Mouse (Mus musculus) limb, embryonic 15.5 days (tissue): ENCODE data around the gene Kdelr1. TPM values are rescaled to one million over a fixed set of nuclear protein-coding genes. Genes with fewer than 3 reads are reported as not detected.
"Not testable (repeated sequence)": the region's sequence is repeated elsewhere in the genome, so short reads cannot be mapped to it uniquely, and the experiment has no call there.

Source experiments
- ATAC-seq: fragments of 200-750 bp; cut with Nextera tagmentation; 2 replicates; pipeline ENCODE4 v1.8.0; 2017; ENCODE audit warnings: low read depth, moderate TSS enrichment; ENCODE audit not compliant: insufficient number of reproducible peaks, low FRiP score, low TSS enrichment
- H3K27ac ChIP-seq: fragments of 300-500 bp; sonication (generic); 2 replicates; pipeline ENCODE4 v1.5.1; 2015; ENCODE audit warnings: moderate library complexity, mild to moderate bottlenecking, inconsistent platforms
- H3K27me3 ChIP-seq: fragments of 300-500 bp; sonication (generic); 2 replicates; pipeline ENCODE4 v1.6.1; 2015; ENCODE audit warnings: inconsistent platforms
- H3K36me3 ChIP-seq: fragments of 300-500 bp; sonication (generic); 2 replicates; pipeline ENCODE4 v1.6.1; 2015; ENCODE audit warnings: inconsistent platforms
- H3K4me1 ChIP-seq: fragments of 300-500 bp; sonication (generic); 2 replicates; pipeline ENCODE4 v1.6.1; 2015; ENCODE audit warnings: inconsistent platforms
- H3K4me2 ChIP-seq: fragments of 300-500 bp; sonication (generic); 2 replicates; pipeline ENCODE4 v1.6.1; 2015; ENCODE audit warnings: mild to moderate bottlenecking, inconsistent platforms
- H3K4me3 ChIP-seq: fragments of 300-500 bp; sonication (generic); 2 replicates; pipeline ENCODE4 v1.5.1; 2015; ENCODE audit warnings: mild to moderate bottlenecking, inconsistent platforms
- H3K9ac ChIP-seq: fragments of 300-500 bp; sonication (generic); 2 replicates; pipeline ENCODE4 v1.6.1; 2015; ENCODE audit warnings: inconsistent platforms
- H3K9me3 ChIP-seq: fragments of 300-500 bp; sonication (generic); 2 replicates; pipeline ENCODE4 v1.6.1; 2016; ENCODE audit warnings: inconsistent platforms
- WGBS: fragments of 180-500 bp; shearing (Covaris S2); methylation state at CpG from one replicate; pipeline ENCODE4 v1.1.7; 2015; 5-methylcytosine and 5-hydroxymethylcytosine counted together
- polyA plus RNA-seq: library from polyadenylated mRNA; unstranded; fragments of >200 nt; fragmentation: Nextera tagmentation; extraction: Ambion mirVana; gene quantifications from 2 replicates; pipeline ENCODE4 v1.2.1, GENCODE M21; 2015

Gene Kdelr1
- polyA plus RNA-seq, 1 experiment from 2014 or later, result 97.8 TPM

DNA sequence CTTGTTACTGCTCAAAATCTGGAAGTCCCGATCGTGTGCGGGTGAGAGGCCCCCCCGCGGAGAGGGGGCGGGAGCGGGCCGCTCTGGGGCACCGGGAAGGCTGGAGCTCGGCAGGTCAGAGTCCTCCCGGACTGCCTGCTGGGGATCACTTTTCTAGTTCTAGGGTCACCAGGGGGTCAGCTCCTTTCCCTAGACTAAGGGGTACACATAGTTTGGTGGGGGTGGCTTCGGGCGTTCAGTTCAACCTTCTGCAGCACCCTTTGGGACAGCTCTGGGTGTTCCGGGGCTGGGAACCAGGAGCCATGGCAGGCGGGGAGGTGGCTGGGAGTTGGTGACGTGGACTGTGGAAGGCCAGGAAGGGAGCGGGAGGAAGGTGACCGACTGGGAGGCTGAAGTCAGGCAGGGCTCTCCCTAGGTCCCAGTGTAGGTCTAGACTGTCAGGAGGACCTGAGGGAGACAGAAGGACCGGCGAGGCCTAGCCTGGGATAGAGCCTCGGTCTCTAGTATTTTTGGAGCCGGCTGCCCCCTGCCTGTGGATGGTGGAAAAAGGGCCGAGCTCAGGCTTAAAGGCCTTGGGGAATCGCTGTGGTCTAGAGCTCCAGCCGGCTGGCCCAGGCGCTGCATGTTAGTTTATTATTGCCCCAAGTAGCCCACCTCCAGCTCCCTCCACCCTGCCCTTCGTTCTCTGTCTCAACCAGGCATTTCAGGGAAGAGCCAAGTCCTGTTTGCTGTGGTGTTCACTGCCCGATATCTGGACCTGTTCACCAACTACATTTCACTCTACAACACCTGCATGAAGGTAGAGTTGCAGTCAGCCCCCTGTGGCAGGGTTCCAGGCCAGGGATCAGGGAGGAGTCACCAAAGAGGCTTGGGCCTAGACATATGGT is 732 bp downstream of the Kdelr1 start:
- Histone ChIP-seq H3K27ac (peak overlapping the region; percentile 94), H3K9me3 (no peaks in the 10 kb centered on the region), H3K4me1 (peaks cover 51% of the 10 kb centered on the region), H3K9ac (peak overlapping the region; percentile 97), H3K27me3 (peaks cover 38% of the 10 kb centered on the region), H3K36me3 (peaks cover 40% of the 10 kb centered on the region), H3K4me3 (peak overlapping the region; percentile 83), H3K4me2 (peak overlapping the region; percentile 85)
- peak; percentile 36 for ATAC-seq
- 1% methylated on average over 28 of the region's 28 CpGs for WGBS

DNA sequence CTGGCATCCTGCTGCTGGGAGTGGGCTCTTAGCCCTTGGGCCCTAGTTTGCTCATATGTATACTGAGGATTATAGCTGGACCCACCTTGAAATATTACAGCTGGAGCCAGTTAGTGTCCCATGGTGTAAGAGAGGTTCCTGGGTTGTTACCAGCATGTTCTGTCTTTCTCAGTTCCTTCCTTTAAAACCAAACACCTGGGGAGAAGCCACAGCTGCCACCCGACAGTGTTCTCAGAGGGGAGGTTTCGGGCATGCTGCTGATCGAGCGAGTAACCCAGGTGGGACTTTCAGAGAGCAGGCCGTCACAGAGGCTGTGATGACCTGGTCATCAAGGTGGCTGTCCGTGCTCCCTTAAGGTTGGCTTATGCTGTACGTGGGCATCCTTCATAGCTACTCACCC is 4.3 kb downstream of the Kdelr1 start:
- 93% methylated on average over 7 of the region's 7 CpGs for WGBS
- no peak overlapping the region for H3K4me2 ChIP-seq

DNA sequence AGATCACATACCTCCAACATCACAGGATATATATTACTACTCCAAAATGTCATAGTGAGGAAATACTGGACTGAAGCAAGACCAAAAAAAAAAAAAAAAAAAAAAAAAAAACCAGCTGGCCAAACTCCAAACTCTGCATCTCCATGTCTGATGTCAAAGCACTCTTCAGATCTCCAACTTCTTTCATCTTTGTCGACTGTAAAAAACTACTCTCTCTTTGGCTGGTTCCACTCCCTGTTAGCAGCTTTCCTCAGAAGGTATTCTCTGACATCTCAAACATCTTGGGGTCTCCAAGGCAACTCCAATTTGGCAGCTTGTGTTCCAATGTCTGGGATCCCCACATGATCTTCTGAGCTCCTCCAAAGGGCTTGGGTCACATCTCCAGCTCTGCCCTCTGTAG is 5.7 kb downstream of the Kdelr1 start, which contains the start of gene Grin2d:
TSS of gene Grin2d (minus strand) at position 101 of the 400 bp plus-strand sequence.
- not testable (repeated sequence) for H3K27ac ChIP-seq, H3K4me3 ChIP-seq, H3K4me2 ChIP-seq, ATAC-seq, H3K9ac ChIP-seq, H3K9me3 ChIP-seq, H3K27me3 ChIP-seq
- peaks cover 89% of the 10 kb centered on the region for H3K36me3 ChIP-seq
- WGBS, result 94% methylated on average over 1 of the region's 1 CpGs
- peaks cover 24% of the 10 kb centered on the region for H3K4me1 ChIP-seq

More for the DNA sequence above, 4.3 kb downstream of the Kdelr1 start:
- ATAC-seq, result no peak
- Histone ChIP-seq H3K27me3 (peaks cover 2% of the 10 kb centered on the region; the same call in 1 of the 2 replicates), H3K36me3 (peaks cover 76% of the 10 kb centered on the region), H3K4me1 (peaks cover 24% of the 10 kb centered on the region), H3K9me3 (no peaks in the 10 kb centered on the region), H3K9ac (no peak overlapping the region), H3K4me3 (no peak overlapping the region), H3K27ac (no peak overlapping the region)

DNA sequence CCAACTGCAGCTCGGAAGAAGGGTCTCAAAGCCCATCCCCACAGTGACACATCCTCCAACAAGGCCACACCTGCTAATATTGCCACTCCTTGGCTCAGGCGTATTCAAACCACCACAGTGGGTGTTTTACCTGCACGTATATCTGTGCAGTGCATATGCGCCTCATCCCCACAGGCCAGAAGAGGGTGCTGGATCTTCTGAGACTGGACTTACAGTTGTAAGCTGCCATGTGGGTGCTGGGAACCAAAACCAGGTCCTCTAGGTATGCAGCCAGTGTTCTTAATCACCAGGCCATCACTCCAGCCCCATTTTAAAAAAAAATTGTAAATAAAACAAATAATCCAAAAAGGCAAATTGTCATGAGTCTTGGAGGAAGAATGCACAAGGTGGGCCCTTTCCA is 8.0 kb downstream of the Kdelr1 start:
- no peak overlapping the region for H3K9ac ChIP-seq
- H3K4me2 ChIP-seq, result no peak overlapping the region
- WGBS, result 93% methylated on average over 4 of the region's 4 CpGs
- no peak overlapping the region for H3K27ac ChIP-seq
- no peak overlapping the region for H3K4me3 ChIP-seq
- H3K9me3 ChIP-seq, result no peaks in the 10 kb centered on the region
- H3K27me3 ChIP-seq, result no peaks in the 10 kb centered on the region
- peaks cover 95% of the 10 kb centered on the region for H3K36me3 ChIP-seq
- ATAC-seq, result no peak
- H3K4me1 ChIP-seq, result 0 out of 2 replicates have a peak, but pooled peaks cover 5% of the 10 kb centered on the region

DNA sequence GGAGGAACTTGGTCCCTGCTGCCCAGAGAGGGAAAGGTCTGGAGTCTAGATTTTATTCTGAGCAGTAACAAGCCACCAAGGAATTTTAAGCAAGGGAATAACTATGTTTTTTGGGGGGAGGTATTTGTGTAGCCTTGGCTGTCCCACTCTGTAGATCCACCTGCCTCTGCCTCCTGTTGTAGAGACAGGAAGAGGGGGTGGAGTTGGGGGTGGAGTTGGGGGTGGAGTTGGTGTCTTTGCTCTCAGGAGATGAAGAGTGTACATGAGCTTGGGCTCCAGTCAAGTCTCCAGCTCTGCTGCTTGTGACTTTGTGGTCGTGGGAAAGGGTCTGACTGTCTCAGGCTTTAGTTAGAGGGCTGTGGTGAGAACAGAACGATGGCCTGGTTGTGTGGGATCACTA is 8.4 kb downstream of the Kdelr1 start:
- Histone ChIP-seq H3K4me3 (no peak overlapping the region), H3K9me3 (no peaks in the 10 kb centered on the region), H3K9ac (no peak overlapping the region), H3K4me2 (no peak overlapping the region), H3K36me3 (peaks cover 94% of the 10 kb centered on the region), H3K27ac (no peak overlapping the region), H3K27me3 (no peaks in the 10 kb centered on the region), H3K4me1 (0 out of 2 replicates have a peak, but pooled peaks cover under 1% of the 10 kb centered on the region)
- 88% methylated on average over 2 of the region's 2 CpGs for WGBS
- no peak for ATAC-seq

DNA sequence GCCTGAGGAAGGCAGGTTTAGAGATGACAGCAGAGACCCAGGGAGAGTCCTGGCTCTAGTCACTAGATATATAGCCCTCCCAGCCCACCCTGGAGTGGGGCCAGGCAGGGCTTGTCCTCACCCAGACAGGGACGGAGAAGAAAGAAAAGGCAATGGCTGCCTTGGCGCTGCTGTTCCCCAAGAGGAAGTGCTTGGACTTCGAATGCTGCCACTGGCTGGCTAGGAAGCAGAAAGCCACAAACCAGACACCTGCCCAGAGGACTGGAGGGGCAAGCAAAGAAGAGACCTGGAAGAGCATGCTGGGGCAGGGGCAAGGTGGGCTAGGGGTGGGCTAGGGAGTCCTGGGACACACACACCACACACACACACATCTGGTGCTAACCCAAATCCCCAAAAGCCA is 14.7 kb downstream of the Kdelr1 start:
- Histone ChIP-seq H3K36me3 (peaks cover 34% of the 10 kb centered on the region), H3K27me3 (no peaks in the 10 kb centered on the region), H3K4me1 (no peaks in the 10 kb centered on the region; the same call in 1 of the 2 replicates), H3K4me3 (no peak overlapping the region), H3K9ac (no peak overlapping the region), H3K27ac (0 out of 2 replicates have a peak overlapping the region, but pooled peaks have one; percentile 27), H3K4me2 (no peak overlapping the region), H3K9me3 (no peaks in the 10 kb centered on the region)
- 58% methylated on average over 3 of the region's 3 CpGs for WGBS
- ATAC-seq, result no peak

DNA sequence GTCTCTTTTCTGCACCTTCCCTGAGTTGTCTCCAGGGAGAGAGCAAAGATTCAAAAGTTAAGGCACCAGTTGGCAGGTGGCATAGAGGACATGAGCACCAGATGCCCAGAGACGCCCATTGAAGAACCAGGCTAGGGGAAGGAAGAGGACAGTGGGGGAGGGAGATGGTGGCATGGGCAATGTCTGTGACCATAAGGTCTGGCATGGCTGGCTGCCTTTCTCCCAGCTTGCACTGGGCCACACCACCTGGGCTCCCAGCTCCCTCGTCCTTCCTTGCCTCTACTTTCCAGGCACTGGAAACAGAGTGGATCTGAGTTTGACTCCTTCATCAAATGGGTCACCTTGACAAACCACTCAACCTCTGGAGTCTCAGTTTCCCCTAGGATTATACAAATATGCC is 20.1 kb downstream of the Kdelr1 start:
- Histone ChIP-seq H3K27ac (no peak overlapping the region), H3K4me2 (no peak overlapping the region), H3K36me3 (no peaks in the 10 kb centered on the region), H3K9me3 (no peaks in the 10 kb centered on the region), H3K9ac (no peak overlapping the region), H3K4me3 (no peak overlapping the region), H3K27me3 (no peaks in the 10 kb centered on the region), H3K4me1 (peaks cover 8% of the 10 kb centered on the region; the same call in 1 of the 2 replicates)
- 74% methylated on average over 2 of the region's 2 CpGs for WGBS
- no peak for ATAC-seq

DNA sequence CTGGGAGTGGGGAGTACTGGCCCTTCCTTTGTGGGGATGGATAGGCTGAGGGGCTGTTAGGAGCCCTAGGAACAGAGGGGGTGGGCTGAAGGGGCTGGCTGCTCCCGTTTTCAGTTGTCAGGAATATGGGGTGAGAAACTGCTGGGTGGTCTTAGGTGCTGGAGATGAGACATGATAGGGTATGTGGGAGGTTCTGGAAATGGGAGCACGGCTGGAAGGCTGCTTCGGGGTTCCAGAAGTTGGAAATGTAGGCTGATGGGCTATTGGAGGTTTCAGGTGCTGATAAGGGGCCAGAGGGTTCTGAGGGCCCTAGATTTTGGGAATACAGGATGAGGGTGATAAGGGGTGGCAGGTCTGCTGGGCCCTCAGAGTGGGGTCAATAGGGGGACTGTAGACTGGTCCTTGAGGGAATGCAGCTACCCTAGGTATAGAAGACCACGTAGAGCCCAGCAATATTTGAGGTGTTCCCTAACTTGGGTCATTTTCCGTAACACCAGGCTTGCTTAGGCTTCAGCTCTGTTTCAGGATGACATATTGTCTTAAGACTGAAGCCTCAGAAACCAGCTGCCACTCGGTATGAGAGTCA is 23.5 kb downstream of the Kdelr1 start:
- peaks cover 9% of the 10 kb centered on the region; the same call in 1 of the 2 replicates for H3K4me1 ChIP-seq
- H3K9ac ChIP-seq, result no peak overlapping the region
- ATAC-seq, result peak; percentile 4; the same call in 1 of the 2 replicates

DNA sequence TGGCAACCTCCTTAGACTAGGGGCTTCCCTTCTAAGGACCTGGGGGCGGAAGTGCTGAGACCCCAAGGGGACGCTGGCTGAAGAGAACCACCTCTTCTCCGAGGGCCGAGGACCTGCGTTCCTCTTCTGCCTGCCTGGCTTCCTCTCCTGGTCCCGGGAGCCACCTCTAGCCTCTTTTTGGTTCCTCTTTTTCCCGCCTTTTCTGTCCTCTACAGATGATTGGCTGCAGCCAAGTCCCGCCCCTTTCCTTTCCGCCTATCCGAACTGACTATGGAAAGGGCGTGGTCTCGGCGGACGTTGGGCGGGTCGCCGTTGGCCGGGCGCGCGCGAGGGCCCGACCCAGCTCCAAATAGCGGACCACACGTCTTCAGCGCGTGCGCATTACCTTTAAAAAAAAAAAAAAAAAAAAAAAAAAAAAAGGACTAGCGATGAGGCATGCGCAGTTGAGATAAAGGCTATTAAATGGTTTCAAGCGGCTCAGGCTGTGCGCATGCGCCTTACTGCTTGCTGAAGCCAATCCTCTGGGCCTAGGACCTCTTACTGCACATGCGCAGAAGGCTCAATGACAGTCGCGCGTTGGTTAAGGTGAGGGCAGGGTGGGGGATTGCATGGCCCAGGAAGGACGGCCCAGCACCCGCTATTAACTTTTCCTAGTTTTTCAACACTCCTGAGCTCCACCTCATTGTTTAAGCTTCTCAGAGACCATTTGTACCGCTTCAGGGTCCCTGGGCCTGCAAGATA is 24.1 kb downstream of the Kdelr1 start, which contains the start of the genes Syngr4 and Tmem143:
TSS of gene Syngr4 (minus strand) at position 198 of the 741 bp plus-strand sequence.
TSS of gene Tmem143 (plus strand) at position 425 of the 741 bp plus-strand sequence.
- Histone ChIP-seq H3K4me2 (peak within 1 kb of the TSS; percentile 88), H3K4me1 (peaks cover 9% of the 10 kb centered on the region; the same call in 1 of the 2 replicates), H3K36me3 (no peaks in the 10 kb centered on the region), H3K9me3 (no peaks in the 10 kb centered on the region), H3K4me3 (peak within 1 kb of the TSS; percentile 55), H3K27ac (peak within 1 kb of the TSS; percentile 84), H3K27me3 (no peaks in the 10 kb centered on the region), H3K9ac (peak within 1 kb of the TSS; percentile 48)
- 1% methylated on average over 40 of the region's 40 CpGs for WGBS
- peak; percentile 93 for ATAC-seq

More for the DNA sequence above, 23.5 kb downstream of the Kdelr1 start:
- Histone ChIP-seq H3K4me3 (peak overlapping the region; percentile 55), H3K36me3 (no peaks in the 10 kb centered on the region), H3K27me3 (no peaks in the 10 kb centered on the region), H3K4me2 (peak overlapping the region; percentile 88), H3K27ac (no peak overlapping the region; the same call in 1 of the 2 replicates), H3K9me3 (no peaks in the 10 kb centered on the region)
- WGBS, result 77% methylated on average over 6 of the region's 6 CpGs

DNA sequence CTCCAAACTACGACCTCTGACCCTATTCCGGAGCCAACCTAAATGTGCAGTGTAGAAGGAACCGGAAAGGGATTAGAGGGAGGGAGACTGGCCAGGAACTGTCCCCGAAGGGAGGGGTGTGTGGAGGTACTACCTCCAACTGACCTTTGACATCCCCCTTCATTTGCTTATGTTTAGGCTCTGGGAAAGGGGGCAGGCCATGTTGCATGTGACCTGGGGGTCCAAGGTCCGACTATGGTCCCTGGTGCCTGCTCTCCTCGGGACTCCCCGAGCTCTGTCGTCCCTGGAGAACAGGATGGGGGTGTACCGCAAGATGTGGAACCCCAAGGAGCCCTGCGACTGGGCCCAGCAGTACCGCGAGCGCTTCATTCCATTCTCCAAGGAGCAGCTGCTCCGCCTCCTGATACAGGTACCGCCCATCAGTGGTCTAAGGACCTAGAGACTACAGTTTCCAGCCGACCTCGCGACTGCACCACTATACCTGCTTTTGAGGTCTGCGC is 24.7 kb downstream of the Kdelr1 start:
- under 1% methylated on average over 19 of the region's 19 CpGs for WGBS
- Histone ChIP-seq H3K36me3 (no peaks in the 10 kb centered on the region), H3K4me2 (peak overlapping the region; percentile 88), H3K27me3 (no peaks in the 10 kb centered on the region), H3K4me3 (peak overlapping the region; percentile 55), H3K4me1 (peaks cover 9% of the 10 kb centered on the region; the same call in 1 of the 2 replicates), H3K27ac (peak overlapping the region; percentile 84), H3K9me3 (no peaks in the 10 kb centered on the region), H3K9ac (peak overlapping the region; percentile 48)
- ATAC-seq, result peak; percentile 22

DNA sequence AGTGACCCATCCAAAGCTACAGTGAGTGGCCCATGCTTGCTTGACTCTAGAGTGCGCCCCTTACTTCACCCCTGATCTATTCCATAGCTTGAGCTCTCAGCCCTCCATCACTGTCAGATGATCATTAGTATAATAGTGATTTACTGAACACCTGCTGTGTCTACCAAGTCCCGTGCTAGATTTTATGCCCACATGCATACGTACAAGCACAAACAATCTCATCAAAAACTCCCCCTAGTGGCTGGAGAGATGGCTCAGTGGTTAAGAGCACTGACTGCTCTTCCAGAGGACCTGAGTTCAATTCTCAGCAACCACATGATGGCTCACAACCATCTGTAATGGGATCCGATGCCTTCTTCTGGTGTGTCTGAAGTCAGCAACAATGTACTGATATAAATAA is 25.6 kb downstream of the Kdelr1 start:
- not testable (repeated sequence) for H3K9ac ChIP-seq, ATAC-seq, H3K27ac ChIP-seq, H3K36me3 ChIP-seq, H3K4me3 ChIP-seq, H3K4me1 ChIP-seq, H3K9me3 ChIP-seq, H3K27me3 ChIP-seq
- peak overlapping the region; percentile 88; the same call in 1 of the 2 replicates for H3K4me2 ChIP-seq
- 52% methylated on average over 4 of the region's 4 CpGs for WGBS
